Mouse (Mus musculus) MEL-GATA-1-ER (cell line): Measurements from ENCODE around the gene Trp53rka.

ENCODE experiments used
- DNase-seq: peaks from one replicate; pipeline ENCODE4 v3.0.0-alpha.2; 2012; ENCODE audit warnings: low read depth; ENCODE audit errors: extremely low read depth

Trp53rka gene

DNA sequence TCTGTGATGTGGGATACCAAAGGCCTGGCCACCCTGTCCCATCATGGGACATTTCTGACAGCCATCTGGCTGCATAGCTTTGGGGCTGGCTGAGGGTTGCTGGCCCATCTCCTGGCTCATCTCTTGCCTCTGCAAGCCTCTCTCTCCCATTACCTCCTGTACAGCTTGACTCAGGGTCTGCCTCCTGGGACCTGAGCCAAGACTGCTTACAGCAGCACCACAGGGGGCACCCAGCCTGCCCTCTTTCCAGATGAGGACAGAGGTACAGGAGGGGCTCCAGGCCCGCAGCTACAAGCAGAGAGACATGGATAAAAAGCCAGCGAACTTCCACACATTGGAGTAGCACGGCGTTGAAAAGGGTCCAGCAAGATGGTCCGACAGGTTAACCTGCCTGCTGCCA, 6.7 kb downstream of the Trp53rka start:
- no peak for DNase-seq

DNA sequence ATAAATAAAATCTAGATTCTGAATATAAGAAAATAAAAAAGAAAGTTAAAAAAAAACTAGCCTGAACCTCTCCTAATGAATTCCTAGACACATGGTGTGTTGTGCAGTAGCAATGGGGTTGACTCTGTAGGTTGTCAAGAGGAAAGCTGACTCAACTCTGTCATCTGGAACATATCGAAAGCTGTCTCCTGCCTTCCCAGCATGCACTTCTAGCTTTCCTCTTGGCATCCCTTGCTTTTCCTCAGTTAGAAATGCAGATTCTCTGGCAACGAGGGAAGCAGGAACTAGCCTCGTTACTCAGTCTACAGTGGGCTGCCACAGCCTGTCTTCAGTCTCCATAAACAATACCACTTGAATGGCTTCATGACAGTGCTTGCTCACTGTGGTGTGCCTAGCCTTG, 7.3 kb downstream of the Trp53rka start:
- no peak for DNase-seq

DNA sequence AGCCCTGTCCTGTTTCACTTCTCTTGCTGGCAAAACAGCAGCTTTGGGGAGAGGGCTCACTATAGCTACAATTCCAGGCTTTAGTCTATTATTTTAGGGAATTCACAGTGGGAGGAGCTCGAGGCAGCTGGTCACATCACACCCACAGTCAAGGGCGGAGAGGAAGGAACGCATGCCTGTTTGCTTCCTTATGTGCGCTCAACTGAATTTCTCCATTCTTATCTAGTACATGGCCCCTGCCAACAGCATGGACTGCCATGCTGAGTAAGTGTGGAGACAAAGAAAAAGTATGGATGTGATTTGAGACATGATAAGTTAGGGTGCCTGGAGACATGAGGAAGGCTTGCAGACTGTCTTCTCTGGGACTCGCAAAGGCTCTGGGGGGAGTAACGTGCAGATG, 9.0 kb downstream of the Trp53rka start:
- no peak for DNase-seq

DNA sequence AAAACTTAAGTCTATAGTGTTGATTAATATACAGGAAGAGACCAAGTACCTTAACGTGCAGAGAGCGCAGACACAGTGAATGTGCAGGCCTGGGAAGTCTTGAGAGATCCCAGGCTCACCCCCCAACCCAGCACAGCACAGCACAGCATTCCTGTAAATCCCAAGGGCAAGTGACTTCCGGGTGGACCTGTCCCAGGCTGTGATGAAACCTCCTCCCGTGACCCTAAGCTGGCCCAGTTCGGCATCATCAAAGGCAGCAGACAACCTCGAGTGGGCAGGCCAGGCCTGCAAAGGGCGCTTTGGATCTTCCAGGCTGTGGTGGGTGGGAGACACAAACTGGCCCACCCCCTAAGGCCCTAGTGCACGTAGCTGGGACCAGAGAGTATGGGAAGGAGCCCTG, 11.1 kb downstream of the Trp53rka start:
- no peak for DNase-seq

DNA sequence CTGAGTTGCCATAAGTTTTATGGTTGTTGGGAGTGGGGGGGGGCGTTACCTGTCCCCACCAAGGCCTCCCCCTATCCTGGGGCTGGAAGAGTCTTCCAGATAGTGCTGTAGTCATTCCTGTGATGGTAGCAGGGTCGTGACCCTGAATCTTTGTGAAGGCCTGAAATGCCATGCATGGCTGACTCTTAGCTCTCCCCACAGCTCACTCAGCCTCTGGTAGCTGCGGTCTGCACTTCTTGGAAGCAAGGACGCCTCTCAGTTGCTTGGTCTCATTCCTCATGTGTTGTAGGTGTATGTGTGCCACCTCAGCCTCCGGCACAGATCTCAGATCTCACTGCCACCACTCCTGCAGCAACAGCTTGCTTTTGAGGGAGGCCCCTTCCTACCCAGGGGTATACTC, 17.3 kb downstream of the Trp53rka start:
- no peak for DNase-seq

DNA sequence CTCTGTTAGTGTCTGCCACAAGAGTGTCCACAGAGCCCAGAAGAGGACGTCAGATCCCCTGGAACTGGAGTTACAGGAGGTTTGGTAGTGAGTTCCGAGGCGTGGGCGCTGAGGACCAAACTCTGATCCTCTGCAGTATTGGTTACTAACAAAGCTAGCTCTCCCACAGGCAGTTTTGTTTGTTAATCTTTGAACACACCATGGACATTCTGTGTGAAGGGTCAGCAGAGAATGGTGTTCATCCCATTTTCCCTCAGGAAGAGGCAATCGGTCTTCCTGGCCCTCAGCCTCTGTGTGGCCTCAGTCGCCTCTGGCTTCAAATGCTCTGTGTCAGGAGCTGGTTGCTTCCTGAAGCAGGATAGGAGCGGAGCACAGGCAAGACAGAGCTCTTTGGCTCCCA, 17.7 kb downstream of the Trp53rka start:
- DNase-seq: no peak

DNA sequence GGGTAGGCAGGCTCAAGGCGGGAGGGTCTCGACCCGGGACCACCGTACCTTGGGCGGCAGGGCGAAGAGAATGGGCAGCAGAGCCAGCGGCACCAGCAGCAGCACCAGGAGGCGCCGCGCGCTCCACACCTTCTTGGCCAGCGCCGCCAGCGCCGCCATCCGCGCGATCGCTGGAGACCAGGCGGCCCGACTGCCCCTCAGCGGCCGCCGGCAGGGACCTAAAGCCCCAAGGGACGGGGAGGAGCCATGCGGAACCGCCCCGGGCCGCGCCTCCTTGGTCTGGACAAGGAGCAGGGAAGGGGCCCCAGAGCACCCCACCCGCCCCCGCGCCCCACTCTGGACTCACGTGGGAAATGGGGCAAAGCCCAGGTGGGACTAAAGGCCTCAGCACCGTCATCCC, 20.1 kb downstream of the Trp53rka start, which contains the start of gene Slc13a3:
Slc13a3 (minus strand) TSS at position 228 of the 400 bp plus-strand sequence.
- no peak for DNase-seq

DNA sequence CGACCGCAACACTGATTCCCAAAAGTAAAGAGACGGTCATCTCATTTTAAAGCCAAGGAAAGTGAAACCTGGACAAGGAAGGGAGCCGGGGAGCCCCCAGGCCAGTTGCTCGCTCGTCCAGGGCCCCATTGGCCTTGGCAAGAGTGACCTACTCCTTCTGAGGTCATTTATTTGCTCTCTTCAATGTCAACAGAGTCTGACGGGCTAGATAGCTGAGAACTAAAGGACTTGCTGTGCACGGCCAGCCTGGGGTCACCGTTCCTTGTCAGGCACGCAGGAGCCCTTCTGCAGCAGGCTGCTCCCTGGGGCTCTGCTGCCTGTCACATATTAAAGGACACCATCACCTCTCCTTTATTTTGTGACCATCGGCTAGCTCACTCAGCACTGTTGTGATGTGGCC, 21.2 kb downstream of the Trp53rka start:
- no peak for DNase-seq

DNA sequence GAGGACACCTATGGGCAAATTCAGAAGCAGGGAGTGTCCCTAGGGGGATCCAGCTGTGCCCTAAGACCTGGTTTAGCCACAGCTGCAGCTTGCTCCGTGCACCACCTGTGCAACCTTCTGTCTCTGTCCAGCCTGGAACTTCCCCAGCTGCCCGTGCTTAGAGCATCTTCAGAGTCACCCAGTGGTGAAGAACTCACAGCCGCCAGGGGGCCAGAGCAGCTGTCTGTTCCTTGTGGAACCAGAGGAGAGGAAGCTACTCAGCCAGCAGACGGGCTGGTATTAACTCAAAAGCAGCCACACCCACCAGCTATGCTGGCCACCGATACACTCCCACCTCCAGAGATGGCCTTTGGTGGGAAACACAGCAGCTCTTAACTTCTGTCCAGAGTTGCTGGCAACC, 23.0 kb downstream of the Trp53rka start:
- no peak for DNase-seq

DNA sequence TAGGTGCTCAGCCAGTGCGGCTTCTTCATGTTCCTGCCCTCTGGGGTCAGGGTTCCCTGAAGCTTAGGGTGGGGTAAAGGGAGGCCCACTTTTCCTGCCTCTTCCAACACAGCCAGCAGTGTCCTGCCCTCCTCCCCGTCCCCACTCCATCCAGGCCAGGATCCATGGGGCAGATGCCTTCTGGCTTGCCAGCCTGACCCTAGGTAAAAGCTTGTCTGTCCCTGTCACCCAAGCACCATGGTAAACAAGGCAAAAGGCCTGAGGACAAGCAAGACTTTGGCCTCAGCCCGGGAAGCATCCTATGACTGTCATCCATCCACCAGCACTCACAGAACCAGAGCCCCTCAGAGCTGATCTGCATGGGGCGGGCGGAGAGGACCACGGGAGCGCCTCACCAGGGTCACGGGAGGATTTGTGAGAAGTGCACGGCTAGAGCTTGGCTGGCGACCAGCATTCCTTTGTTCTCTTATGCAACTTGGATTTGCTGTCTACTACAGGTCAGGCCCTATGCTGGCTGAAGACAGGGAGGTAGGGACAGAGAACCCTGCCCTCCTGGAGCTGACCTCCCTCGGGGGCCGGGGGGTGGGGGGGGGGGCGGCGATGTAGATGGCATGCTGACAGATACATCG, 25.2 kb downstream of the Trp53rka start:
- no peak for DNase-seq

DNA sequence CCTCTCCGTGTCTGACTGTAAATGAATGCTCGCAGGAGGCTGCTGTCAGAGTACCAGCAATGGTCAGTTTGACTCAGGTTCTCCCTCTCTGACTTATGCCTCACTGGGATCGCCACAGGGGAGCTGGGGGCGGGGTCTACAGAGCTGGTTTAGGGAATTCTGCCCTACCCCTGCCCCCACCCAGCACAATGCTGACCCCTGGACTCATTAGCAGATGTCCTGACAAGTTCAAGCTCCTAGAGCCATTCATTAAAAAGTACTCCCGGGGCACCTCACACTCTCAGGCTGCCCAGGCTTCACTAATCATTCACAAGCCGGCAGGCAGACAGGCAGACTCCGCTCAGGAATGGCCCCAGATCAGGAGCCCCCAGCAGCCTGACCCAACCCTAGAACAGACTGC, 33.5 kb downstream of the Trp53rka start:
- DNase-seq: no peak

DNA sequence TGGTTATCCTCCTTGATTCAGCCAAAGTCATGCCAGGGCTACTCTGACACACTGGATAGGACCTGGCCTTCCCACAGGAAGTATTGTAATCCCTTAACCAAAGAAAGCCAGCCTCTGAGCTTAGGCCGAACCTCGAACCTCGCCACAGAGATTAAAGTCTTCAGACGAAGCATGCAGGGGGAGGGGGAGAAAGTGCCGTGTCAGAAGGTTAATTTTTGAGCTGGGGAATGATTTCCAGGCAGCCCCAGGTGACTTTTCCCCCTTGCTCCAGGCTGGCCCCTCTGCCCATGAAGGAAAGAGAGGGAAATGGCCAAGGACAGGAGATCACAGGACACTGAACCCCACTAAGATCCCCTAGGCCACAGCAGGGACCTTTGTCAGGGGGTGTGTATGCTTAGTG, 34.9 kb downstream of the Trp53rka start:
- no peak for DNase-seq

DNA sequence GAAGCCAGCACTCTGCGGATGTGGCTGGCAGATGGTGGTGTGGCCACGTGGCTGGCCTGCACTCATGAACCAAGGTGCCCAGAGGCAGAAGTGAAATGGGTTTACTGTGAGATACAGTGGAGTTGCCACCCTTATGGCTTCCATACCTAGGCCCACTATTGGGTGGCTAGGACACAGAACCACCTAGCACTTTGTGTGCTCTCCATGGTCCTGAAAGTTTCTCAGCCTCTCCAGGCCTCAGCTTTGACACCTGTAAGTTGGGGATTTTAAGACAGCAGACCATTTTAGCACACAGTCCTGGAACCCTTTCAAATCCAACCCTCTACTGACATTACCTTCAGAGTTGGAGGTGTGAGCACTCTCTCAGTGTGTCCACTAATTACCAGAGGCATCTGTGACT, 36.4 kb downstream of the Trp53rka start:
- DNase-seq: no peak

DNA sequence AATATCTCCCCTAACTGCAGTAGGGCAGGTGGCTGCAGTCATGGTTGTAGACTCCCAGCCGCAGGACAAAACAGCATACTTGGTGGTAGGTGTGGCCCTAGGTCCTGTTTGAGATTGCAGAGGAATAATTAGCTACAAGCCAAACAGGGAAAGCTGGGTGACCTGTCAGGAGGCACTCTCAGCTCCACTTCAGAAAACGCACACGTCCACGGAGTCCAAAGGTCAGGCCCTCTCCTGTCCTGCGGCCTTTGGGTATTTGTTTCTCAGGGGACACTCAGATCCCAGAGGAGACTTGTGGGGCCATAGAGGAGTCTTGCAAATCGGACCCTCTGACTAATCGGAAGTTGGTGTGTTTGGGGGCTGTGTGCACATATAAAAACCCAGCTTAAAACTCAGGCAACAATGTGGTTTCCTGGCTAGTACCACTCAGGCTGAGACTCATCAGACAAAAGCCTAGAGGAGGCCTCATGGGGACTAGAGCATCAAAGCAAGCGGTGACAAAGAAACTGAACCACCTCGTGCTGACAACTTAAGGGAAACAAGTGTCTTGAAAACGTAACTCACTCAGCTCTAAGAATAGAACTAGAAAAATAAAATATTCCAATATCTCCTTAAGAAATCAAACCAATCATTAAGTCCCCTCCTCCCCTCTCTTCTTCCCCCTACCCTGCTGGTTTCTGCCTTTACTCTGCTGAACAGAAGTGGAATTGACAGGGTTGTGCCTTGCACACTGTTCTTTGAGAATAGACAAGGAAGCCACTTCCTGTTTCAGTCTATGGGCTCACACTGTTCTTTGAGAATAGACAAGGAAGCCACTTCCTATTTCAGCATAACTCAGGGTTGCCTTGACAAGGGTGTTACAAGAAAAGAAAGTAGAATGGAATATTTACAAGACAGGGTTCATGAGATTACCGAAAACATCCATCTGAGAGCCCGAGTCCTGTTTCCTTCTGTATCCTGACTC, 40.1 kb downstream of the Trp53rka start:
- no peak for DNase-seq

DNA sequence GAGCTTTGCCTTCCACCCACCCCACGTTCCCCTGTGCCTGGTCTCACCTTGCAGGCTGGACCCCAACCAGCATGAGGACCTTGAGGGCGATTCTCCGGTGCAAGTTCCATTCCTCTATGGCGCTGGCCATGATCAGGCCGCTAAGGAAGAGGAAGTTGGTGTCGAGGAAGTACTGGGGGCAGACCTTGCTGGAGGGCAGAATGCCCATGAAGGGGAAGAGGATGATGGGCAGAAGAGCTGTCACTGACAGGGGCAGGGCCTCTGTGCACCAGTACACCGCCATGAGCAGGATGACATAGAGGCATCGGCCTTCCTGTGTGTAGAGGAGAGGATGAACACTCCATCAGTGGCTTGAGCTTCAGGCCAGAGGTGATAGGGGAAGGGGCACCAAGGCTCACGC, 44.6 kb downstream of the Trp53rka start:
- no peak for DNase-seq

DNA sequence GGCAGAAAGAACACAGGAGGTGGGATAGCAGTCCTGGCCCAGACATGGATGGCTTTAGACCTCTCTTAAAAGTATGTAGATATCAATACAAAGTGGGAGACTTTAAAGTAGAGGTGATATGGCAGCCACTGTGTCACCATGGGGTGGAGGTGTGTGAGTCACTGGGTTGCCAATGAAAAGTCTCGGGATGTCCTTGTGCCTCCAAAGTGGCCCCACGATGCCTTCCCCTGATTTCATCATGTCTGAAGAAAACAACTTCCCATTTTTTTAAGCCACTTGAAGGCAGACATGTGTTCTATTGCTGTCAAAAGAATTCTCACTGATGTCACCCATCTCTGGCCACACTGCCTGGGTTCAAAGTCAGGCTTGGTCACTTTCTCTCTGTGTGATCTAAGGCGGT, 48.3 kb downstream of the Trp53rka start:
- no peak for DNase-seq

DNA sequence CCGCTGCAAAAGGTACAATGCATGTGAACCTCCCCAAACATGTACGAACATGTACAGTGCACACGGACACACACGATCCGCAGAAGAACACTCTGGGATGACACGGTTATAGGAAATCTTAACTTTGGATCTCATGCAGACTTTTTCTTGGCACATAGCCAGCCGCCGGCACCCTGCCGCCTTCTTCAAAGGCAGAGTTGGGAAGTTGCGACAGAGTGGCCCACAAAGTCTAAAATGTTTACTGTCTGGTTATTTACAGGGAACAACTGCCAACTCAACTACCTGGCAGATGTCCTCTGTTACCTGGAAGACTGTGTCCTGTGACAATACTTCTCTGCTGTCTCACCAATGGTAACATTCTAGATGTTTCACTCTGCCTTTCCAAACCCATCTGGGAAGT, 50.1 kb downstream of the Trp53rka start:
- DNase-seq: no peak

DNA sequence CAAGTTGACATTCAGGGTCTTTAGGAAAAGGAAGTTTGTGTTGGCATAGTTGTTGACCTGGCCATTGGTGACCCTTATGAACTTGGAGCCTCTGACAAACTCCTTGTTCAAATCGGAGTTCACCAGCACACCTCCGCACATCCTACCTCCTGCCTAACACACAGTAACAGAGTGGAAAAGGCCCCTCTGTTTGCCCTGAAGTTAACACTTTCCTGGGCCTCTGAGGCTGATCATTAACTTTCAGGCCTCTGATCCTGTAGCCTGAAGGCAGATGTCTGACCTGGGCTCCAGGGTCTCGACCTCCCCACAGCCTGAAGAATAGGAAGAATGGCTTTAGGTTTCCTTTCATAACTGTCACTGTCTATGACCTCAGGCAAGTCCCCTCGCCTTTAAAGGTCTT, 51.5 kb downstream of the Trp53rka start:
- DNase-seq: no peak
